Mouse (Mus musculus) cortical plate, adult 2 months (tissue): ENCODE data around the gene Zmynd12.

ENCODE experiments used
- CTCF ChIP-seq: fragments of 200-500 bp; IDR thresholded peaks from 2 replicates; pipeline ENCODE4 v1.5.1; 2011; ENCODE audit warnings: mild to moderate bottlenecking, control low read depth, low read length; ENCODE audit not compliant: insufficient read depth; ENCODE audit errors: extremely low read depth
- POLR2A ChIP-seq: fragments of 200-500 bp; IDR thresholded peaks from 2 replicates; pipeline ENCODE4 v1.6.1; 2011; ENCODE audit warnings: mild to moderate bottlenecking, low read length, control low read depth; ENCODE audit not compliant: insufficient read depth; ENCODE audit errors: extremely low read depth

DNA sequence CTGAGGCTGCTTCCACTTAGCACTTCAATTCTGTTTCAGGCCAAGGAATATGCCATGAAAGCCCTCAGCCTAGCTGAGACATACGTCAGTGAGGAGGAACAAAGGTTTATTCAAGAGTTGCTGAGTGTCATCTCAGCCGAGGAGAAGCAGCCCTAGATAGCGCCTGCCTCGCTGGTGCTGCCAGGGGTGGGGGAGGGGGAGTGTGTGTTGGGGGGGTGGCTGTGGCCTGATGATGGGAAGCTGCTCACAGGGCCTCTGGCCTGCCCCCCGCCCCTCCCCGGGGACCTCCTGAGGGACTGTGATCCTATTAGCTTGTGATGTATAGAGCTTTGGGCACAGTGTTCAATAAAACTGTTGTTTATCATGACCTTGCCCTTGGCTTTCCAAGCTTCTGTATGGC lies 30.9 kb downstream of the Zmynd12 start:
- TF ChIP-seq CTCF (no peak), POLR2A (no peak)
